ENCODE assay signal across 15 mouse cellular contexts in the genomic region with DNA sequence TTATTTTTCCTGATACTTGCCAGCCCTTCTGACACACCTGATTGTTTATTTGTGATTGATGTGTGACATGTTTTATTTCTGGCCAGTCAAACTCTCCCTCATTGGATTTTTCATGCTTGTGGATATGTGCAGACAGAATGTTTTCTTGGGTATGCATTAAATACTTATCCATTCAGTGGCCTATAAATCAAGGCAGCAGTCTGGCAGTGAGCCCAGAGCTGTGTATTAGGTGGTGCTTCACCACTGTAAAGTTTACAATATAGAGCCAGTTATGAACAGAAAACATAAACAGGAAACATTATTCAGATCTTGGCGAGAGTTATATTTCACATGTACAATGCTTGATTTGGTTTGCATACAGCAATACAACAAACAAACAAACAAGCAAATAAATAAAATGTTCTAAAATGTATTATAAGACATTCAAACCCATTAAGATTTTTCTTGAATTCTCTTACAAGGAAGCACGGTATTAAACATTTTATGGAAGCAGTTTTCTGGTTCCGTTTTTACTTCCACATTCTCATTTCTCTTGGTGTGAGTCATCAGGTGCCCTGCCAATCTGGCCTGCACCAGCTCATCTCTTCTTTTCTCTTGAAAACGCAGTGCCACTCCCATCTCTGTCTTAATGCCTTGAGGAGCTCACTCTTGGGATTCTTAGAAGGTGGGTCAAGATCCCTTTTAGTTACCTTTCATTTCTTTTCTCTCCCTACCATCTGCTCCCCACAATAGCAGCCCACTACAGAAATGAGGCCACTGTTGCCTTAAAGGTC.
DNase-seq lines count a peak whose midpoint lies in the region; ATAC-seq and TF ChIP-seq lines count a peak whose summit lies in the region.
"Had no signal": no experiment of that assay in that cellular context is flagged by ENCODE, and none has a peak within 500 bp of the region (broad histone marks: within the 10 kb centered on the region; RNA-seq: fewer than 3 reads in every experiment).

No protein-coding gene starts in this region.

- no peak overlapping the region for H3K4me3 ChIP-seq in kidney, embryonic 15.5 days (replicated peaks)
- no peak overlapping the region for H3K4me3 ChIP-seq in midbrain, postnatal 0 days (ENCODE audit: low read depth, low read length)
- no peak overlapping the region for H3K4me3 ChIP-seq in midbrain, embryonic 10.5 days
- H3K4me3 ChIP-seq: heart, adult 2 months had no signal

- no peak overlapping the region for H3K4me2 ChIP-seq in kidney, embryonic 15.5 days
- H3K4me2 ChIP-seq in midbrain, postnatal 0 days (ENCODE audit: low read depth, low read length, poor library complexity, severe bottlenecking) = no peak overlapping the region
- H3K4me2 ChIP-seq: liver, embryonic 11.5 days had no signal

- 63% methylated on average over 4 of the region's 4 CpGs for WGBS in kidney, embryonic 15.5 days
- 81% methylated on average over 4 of the region's 4 CpGs for WGBS in midbrain, postnatal 0 days
- WGBS in midbrain, embryonic 10.5 days = 84% methylated on average over 4 of the region's 4 CpGs

- H3K36me3 ChIP-seq in kidney, embryonic 15.5 days = no peaks in the 10 kb centered on the region
- no peaks in the 10 kb centered on the region for H3K36me3 ChIP-seq in midbrain, postnatal 0 days (ENCODE audit: insufficient read depth, low read length)
- H3K36me3 ChIP-seq in midbrain, embryonic 10.5 days = no peaks in the 10 kb centered on the region

- TF ChIP-seq CTCF in midbrain, postnatal 0 days (IDR thresholded peaks at IDR 0.05) = no peak

- H3K4me1 ChIP-seq in kidney, embryonic 15.5 days = no peaks in the 10 kb centered on the region
- no peaks in the 10 kb centered on the region for H3K4me1 ChIP-seq in midbrain, postnatal 0 days (ENCODE audit: insufficient read depth, low read length)
- H3K4me1 ChIP-seq in midbrain, embryonic 10.5 days = no peaks in the 10 kb centered on the region

- no peak overlapping the region for H3K9ac ChIP-seq in kidney, embryonic 15.5 days
- H3K9ac ChIP-seq in midbrain, postnatal 0 days (replicated peaks; ENCODE audit: low read length, poor library complexity, severe bottlenecking) = no peak overlapping the region

- no peaks in the 10 kb centered on the region for H3K27me3 ChIP-seq in kidney, embryonic 15.5 days
- no peaks in the 10 kb centered on the region for H3K27me3 ChIP-seq in midbrain, postnatal 0 days (ENCODE audit: insufficient read depth, low read length)
- H3K27me3 ChIP-seq in midbrain, embryonic 10.5 days (ENCODE audit: low read depth, poor library complexity, severe bottlenecking) = no peaks in the 10 kb centered on the region

- H3K9me3 ChIP-seq in kidney, embryonic 15.5 days (replicated peaks) = no peaks in the 10 kb centered on the region
- no peaks in the 10 kb centered on the region for H3K9me3 ChIP-seq in midbrain, postnatal 0 days (ENCODE audit: low read length)
- no peaks in the 10 kb centered on the region for H3K9me3 ChIP-seq in midbrain, embryonic 10.5 days (replicated peaks)

- H3K27ac ChIP-seq in kidney, embryonic 15.5 days = no peak overlapping the region
- H3K27ac ChIP-seq in midbrain, postnatal 0 days (ENCODE audit: low read depth, low read length) = no peak overlapping the region
- no peak overlapping the region for H3K27ac ChIP-seq in midbrain, embryonic 10.5 days (replicated peaks)
- H3K27ac ChIP-seq: heart, adult 2 months had no signal

- DNase-seq in adrenal gland, postnatal 14 days = peak; percentile 13
- DNase-seq in adrenal gland, adult 18-20 months (ENCODE audit: low spot score in 2 of 2) = no peak
- no peak for DNase-seq in kidney, adult 11 months
- DNase-seq in midbrain, postnatal 0 days (ENCODE audit: low spot score) = peak; percentile 17
- DNase-seq in midbrain, embryonic 10.5 days (ENCODE audit: low spot score) = no peak
- DNase-seq in layer of hippocampus, postnatal 10 days (ENCODE audit: low spot score in 2 of 2) = no peak
- DNase-seq: B cell, adult 2 months; cerebellum, adult 9-11 months; heart, adult 2 months; heart, postnatal 10 days; lung, postnatal 4 days; right cerebral cortex, postnatal 14 days had no signal

- peak; percentile 66; the same call in 1 of the 2 replicates for ATAC-seq in kidney, embryonic 15.5 days (replicated peaks; ENCODE audit: low FRiP score)
- ATAC-seq in midbrain, postnatal 0 days (ENCODE audit: low FRiP score) = no peak
- ATAC-seq in megakaryocyte, adult 5-6 weeks (ENCODE audit: poor library complexity, severe bottlenecking) = peak; percentile 96

Comparison
In these comparisons a context has a peak if more than half of its experiments do, and no peak if none do; other contexts are left out.
1. DNase-seq: peak in adrenal gland, postnatal 14 days (single experiment) and midbrain, postnatal 0 days (single experiment); none in adrenal gland, adult 18-20 months (0 of 2), kidney, adult 11 months (single experiment), midbrain, embryonic 10.5 days (single experiment) and layer of hippocampus, postnatal 10 days (0 of 2).